Mouse (Mus musculus): ENCODE measurements around the gene Bcam. TPM values are rescaled to one million over a fixed set of nuclear protein-coding genes. Genes with fewer than 3 reads are reported as not detected.

Gene Bcam
- polyA plus RNA-seq, 1 experiment from 2014 or later, result 70.3 TPM

GRCm38 (mm10) chr7:19755851-19756786, 14.7 kb downstream of the Bcam start:
- ChIA-PET CTCF (interaction anchor here (1.0 to 3.6 kb wide), 2 partner anchors 13 to 33 kb away, joined by 7 to 15 read pairs; no protein-coding TSS in a partner anchor), POLR2A (no interaction called here)
- no peak for TF ChIP-seq CTCF (IDR thresholded peaks at IDR 0.05)
- H3K27me3 ChIP-seq, result no peaks in the 10 kb centered on the region
- no peak for ATAC-seq
- in situ Hi-C loops (cut with MboI; ENCODE audit: low pct_unique_long_range_greater_than_20kb), result no loop called here
- no peak for DNase-seq (ENCODE audit: low read depth, low spot score)

- POLR2A ChIA-PET, result no interaction called here
- DNase-seq (ENCODE audit: low read depth, low spot score) (no peak), ATAC-seq (no peak)
- H3K27me3 ChIP-seq, result no peaks in the 10 kb centered on the region
- no peak for TF ChIP-seq CTCF (IDR thresholded peaks at IDR 0.05)
- CTCF ChIA-PET, result interaction anchor here (1.0 to 3.6 kb wide), 2 partner anchors 14 to 34 kb away, joined by 7 to 15 read pairs; no protein-coding TSS in a partner anchor
- in situ Hi-C loops (cut with MboI; ENCODE audit: low pct_unique_long_range_greater_than_20kb), result no loop called here
Observed at GRCm38 (mm10) chr7:19755008-19755407, 15.8 kb downstream of the Bcam start.

GRCm38 (mm10) chr7:19754065-19754464, 16.8 kb downstream of the Bcam start:
- CTCF ChIA-PET, result interaction anchor here (1.0 to 3.6 kb wide), 3 partner anchors 21 to 43 kb away, joined by 4 to 15 read pairs (median 5); partner anchors contain the start of gene Cblc
- no peak for DNase-seq (ENCODE audit: low read depth, low spot score)
- ATAC-seq, result no peak
- no peaks in the 10 kb centered on the region for H3K27me3 ChIP-seq
- in situ Hi-C loops (cut with MboI; ENCODE audit: low pct_unique_long_range_greater_than_20kb), result loop anchor here (5.0 kb wide), 1 partner anchor 33 kb away; no protein-coding TSS in a partner anchor
- POLR2A ChIA-PET, result no interaction called here
- TF ChIP-seq CTCF (IDR thresholded peaks at IDR 0.05), result no peak

- ATAC-seq (no peak), DNase-seq (ENCODE audit: low read depth, low spot score) (no peak)
- CTCF ChIA-PET, result interaction anchor here (1.0 to 3.6 kb wide), 4 partner anchors 9 to 44 kb away, joined by 3 to 15 read pairs (median 4); partner anchors contain the start of gene Cblc
- H3K27me3 ChIP-seq, result no peaks in the 10 kb centered on the region
- TF ChIP-seq CTCF (IDR thresholded peaks at IDR 0.05), result no peak
- POLR2A ChIA-PET, result no interaction called here
- in situ Hi-C loops (cut with MboI; ENCODE audit: low pct_unique_long_range_greater_than_20kb), result loop anchor here (5.0 kb wide), 1 partner anchor 34 kb away; no protein-coding TSS in a partner anchor
Observed at GRCm38 (mm10) chr7:19753587-19753986, 17.2 kb downstream of the Bcam start.

- POLR2A ChIA-PET, result no interaction called here
- TF ChIP-seq CTCF (IDR thresholded peaks at IDR 0.05), result no peak
- ATAC-seq, result no peak
- no peak for DNase-seq (ENCODE audit: low read depth, low spot score)
- in situ Hi-C loops (cut with MboI; ENCODE audit: low pct_unique_long_range_greater_than_20kb), result loop anchor here (5.0 kb wide), 1 partner anchor 35 kb away; no protein-coding TSS in a partner anchor
- H3K27me3 ChIP-seq, result no peaks in the 10 kb centered on the region
- CTCF ChIA-PET, result interaction anchor here (1.2 to 3.6 kb wide), 3 partner anchors 10 to 44 kb away, joined by 3 to 15 read pairs (median 5); partner anchors contain the start of gene Cblc
Observed at GRCm38 (mm10) chr7:19752652-19753051, 18.2 kb downstream of the Bcam start.

GRCm38 (mm10) chr7:19751070-19751383, 19.8 kb downstream of the Bcam start:
- no peaks in the 10 kb centered on the region for H3K27me3 ChIP-seq
- TF ChIP-seq CTCF (IDR thresholded peaks at IDR 0.05), result no peak
- DNase-seq (ENCODE audit: low read depth, low spot score) (no peak), ATAC-seq (no peak)
- ChIA-PET CTCF (interaction anchor here (0.8 to 1.4 kb wide), 3 partner anchors 17 to 50 kb away, joined by 3 to 5 read pairs (median 3); partner anchors contain the start of gene Cblc), POLR2A (no interaction called here)
- in situ Hi-C loops (cut with MboI; ENCODE audit: low pct_unique_long_range_greater_than_20kb), result loop anchor here (5.0 kb wide), 1 partner anchor 36 kb away; no protein-coding TSS in a partner anchor

- peak; percentile 72 for ATAC-seq
Observed at GRCm38 (mm10) chr7:19750217-19751069, 20.4 kb downstream of the Bcam start, which contains the start of gene Nectin2. Nectin2 (minus strand) TSS chr7:19750483.

GRCm38 (mm10) chr7:19749389-19750216, 21.2 kb downstream of the Bcam start:
- ATAC-seq, result peak; percentile 95
- POLR2A ChIA-PET, result no interaction called here
- in situ Hi-C loops (cut with MboI; ENCODE audit: low pct_unique_long_range_greater_than_20kb), result loop anchor here (5.0 kb wide), 1 partner anchor 38 kb away; no protein-coding TSS in a partner anchor
- no peak for TF ChIP-seq CTCF (IDR thresholded peaks at IDR 0.05)
- CTCF ChIA-PET, result interaction anchor here (0.6 to 1.6 kb wide), 3 partner anchors 41 to 127 kb away, joined by 3 to 4 read pairs (median 3); no protein-coding TSS in a partner anchor
- no peaks in the 10 kb centered on the region for H3K27me3 ChIP-seq
- DNase-seq (ENCODE audit: low read depth, low spot score), result peak; percentile 98

More at GRCm38 (mm10) chr7:19750217-19751069, 20.4 kb downstream of the Bcam start, which contains the start of gene Nectin2:
- peak; percentile 64 for DNase-seq (ENCODE audit: low read depth, low spot score)
- CTCF ChIA-PET, result interaction anchor here (0.8 to 1.4 kb wide), 3 partner anchors 18 to 50 kb away, joined by 3 to 5 read pairs (median 3); partner anchors contain the start of gene Cblc
- in situ Hi-C loops (cut with MboI; ENCODE audit: low pct_unique_long_range_greater_than_20kb), result loop anchor here (5.0 kb wide), 1 partner anchor 37 kb away; no protein-coding TSS in a partner anchor
- TF ChIP-seq CTCF (IDR thresholded peaks at IDR 0.05), result no peak
- POLR2A ChIA-PET, result no interaction called here
- H3K27me3 ChIP-seq, result no peaks in the 10 kb centered on the region
